Mouse (Mus musculus) limb, embryonic 12.5 days (tissue): ENCODE measurements around the gene Steap3. TPM values are rescaled to one million over a fixed set of nuclear protein-coding genes. Genes with fewer than 3 reads are reported as not detected.

Experiments
- ATAC-seq: fragments of 200-750 bp; cut with Nextera tagmentation; 2 replicates; pipeline ENCODE4 v1.8.0; 2017; ENCODE audit warnings: low read depth, moderate TSS enrichment; ENCODE audit not compliant: insufficient number of reproducible peaks, insufficient read depth, low FRiP score, low TSS enrichment
- H3K27ac ChIP-seq: fragments of 300-500 bp; sonication (generic); 2 replicates; pipeline ENCODE4 v1.5.1; 2016; ENCODE audit warnings: mild to moderate bottlenecking, moderate library complexity
- H3K27me3 ChIP-seq: fragments of 300-500 bp; sonication (generic); 2 replicates; pipeline ENCODE4 v1.6.1; 2016; ENCODE audit warnings: mild to moderate bottlenecking, moderate library complexity
- H3K36me3 ChIP-seq: fragments of 300-500 bp; sonication (generic); 2 replicates; pipeline ENCODE4 v1.6.1; 2016; ENCODE audit warnings: mild to moderate bottlenecking, moderate library complexity
- H3K4me1 ChIP-seq: fragments of 300-500 bp; sonication (generic); replicated peaks from 2 replicates; pipeline ENCODE4 v1.6.1; 2016
- H3K4me2 ChIP-seq: fragments of 300-500 bp; sonication (generic); 2 replicates; pipeline ENCODE4 v1.6.1; 2016; ENCODE audit warnings: mild to moderate bottlenecking, moderate library complexity
- H3K4me3 ChIP-seq: fragments of 300-500 bp; sonication (generic); replicated peaks from 2 replicates; pipeline ENCODE4 v1.5.1; 2016; ENCODE audit warnings: mild to moderate bottlenecking
- H3K9ac ChIP-seq: fragments of 300-500 bp; sonication (generic); replicated peaks from 2 replicates; pipeline ENCODE4 v1.6.1; 2016; ENCODE audit warnings: mild to moderate bottlenecking, moderate library complexity
- H3K9me3 ChIP-seq: fragments of 300-500 bp; sonication (generic); 2 replicates; pipeline ENCODE4 v1.6.1; 2016; ENCODE audit warnings: mild to moderate bottlenecking, moderate library complexity
- WGBS: fragments of 180-500 bp; shearing (Covaris S2); methylation state at CpG from one replicate; pipeline ENCODE4 v1.1.7; 2016; 5-methylcytosine and 5-hydroxymethylcytosine counted together
- polyA plus RNA-seq: library from polyadenylated mRNA; unstranded; fragments of >200 nt; fragmentation: Nextera tagmentation; extraction: Ambion mirVana; gene quantifications from 2 replicates; pipeline ENCODE4 v1.2.1, GENCODE M21; 2016

The Steap3 gene
- polyA plus RNA-seq, 1 experiment from 2014 or later = 3.9 TPM

GRCm38 (mm10) chr1:120270115-120270514, 2.4 kb downstream of the Steap3 start:
- no peak for ATAC-seq
- no peak overlapping the region for H3K4me3 ChIP-seq

DNA sequence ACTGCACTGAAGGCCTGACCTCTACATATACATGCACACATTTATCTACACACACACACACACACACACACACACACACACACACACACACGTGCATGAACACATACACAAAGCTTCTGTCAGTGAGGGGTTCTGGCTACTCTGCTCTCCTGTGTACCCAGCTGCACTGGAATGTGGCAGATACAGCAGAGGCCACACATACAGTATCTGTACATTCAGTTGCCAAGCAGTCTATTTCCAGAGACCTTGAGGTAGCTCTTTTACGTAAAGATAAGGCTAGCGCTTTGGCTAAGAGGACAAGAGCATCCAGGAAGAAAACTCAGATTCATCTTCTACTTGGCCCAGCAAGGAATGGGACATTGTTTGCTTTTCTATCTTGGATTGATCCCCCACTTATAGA, 4.9 kb downstream of the Steap3 start:
- H3K4me2 ChIP-seq = no peak overlapping the region
- ATAC-seq = no peak
- no peaks in the 10 kb centered on the region for H3K27me3 ChIP-seq
- peaks cover 39% of the 10 kb centered on the region for H3K4me1 ChIP-seq
- no peak overlapping the region for H3K9ac ChIP-seq
- 84% methylated on average over 3 of the region's 3 CpGs for WGBS
- no peak overlapping the region for H3K27ac ChIP-seq
- H3K9me3 ChIP-seq = no peaks in the 10 kb centered on the region
- no peaks in the 10 kb centered on the region for H3K36me3 ChIP-seq
- no peak overlapping the region for H3K4me3 ChIP-seq

More at GRCm38 (mm10) chr1:120270115-120270514, 2.4 kb downstream of the Steap3 start:
- no peak overlapping the region for H3K9ac ChIP-seq
- no peak overlapping the region for H3K27ac ChIP-seq
- H3K36me3 ChIP-seq = no peaks in the 10 kb centered on the region
- H3K4me1 ChIP-seq = peaks cover 17% of the 10 kb centered on the region
- 72% methylated on average over 7 of the region's 7 CpGs for WGBS
- no peak overlapping the region for H3K4me2 ChIP-seq
- H3K27me3 ChIP-seq = no peaks in the 10 kb centered on the region
- peaks cover 5% of the 10 kb centered on the region; the same call in 1 of the 2 replicates for H3K9me3 ChIP-seq

DNA sequence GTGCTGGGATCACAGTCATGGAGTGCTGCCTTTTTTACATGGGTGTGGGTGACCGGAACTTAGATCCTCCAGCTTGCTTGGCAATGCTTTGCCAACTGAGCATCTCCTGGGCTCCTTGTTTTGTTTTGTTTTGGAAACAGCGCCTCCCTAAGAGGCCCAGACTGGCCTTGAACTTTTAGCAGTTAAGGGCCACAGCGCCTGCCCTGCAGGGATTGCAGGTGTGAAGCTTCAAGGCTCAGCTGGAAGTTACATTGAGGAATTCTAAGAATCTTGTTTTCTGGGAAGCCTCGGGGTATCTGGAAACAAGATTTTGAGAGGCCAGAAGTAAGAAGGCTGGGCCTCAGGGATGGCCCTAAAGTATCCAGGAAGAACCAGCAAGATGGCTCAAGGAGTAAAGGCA, 6.0 kb downstream of the Steap3 start:
- Histone ChIP-seq H3K9ac (no peak overlapping the region), H3K4me2 (no peak overlapping the region), H3K27ac (no peak overlapping the region), H3K36me3 (no peaks in the 10 kb centered on the region), H3K4me3 (no peak overlapping the region), H3K27me3 (no peaks in the 10 kb centered on the region), H3K9me3 (no peaks in the 10 kb centered on the region), H3K4me1 (peaks cover 43% of the 10 kb centered on the region)
- ATAC-seq = no peak
- 44% methylated on average over 4 of the region's 4 CpGs for WGBS

DNA sequence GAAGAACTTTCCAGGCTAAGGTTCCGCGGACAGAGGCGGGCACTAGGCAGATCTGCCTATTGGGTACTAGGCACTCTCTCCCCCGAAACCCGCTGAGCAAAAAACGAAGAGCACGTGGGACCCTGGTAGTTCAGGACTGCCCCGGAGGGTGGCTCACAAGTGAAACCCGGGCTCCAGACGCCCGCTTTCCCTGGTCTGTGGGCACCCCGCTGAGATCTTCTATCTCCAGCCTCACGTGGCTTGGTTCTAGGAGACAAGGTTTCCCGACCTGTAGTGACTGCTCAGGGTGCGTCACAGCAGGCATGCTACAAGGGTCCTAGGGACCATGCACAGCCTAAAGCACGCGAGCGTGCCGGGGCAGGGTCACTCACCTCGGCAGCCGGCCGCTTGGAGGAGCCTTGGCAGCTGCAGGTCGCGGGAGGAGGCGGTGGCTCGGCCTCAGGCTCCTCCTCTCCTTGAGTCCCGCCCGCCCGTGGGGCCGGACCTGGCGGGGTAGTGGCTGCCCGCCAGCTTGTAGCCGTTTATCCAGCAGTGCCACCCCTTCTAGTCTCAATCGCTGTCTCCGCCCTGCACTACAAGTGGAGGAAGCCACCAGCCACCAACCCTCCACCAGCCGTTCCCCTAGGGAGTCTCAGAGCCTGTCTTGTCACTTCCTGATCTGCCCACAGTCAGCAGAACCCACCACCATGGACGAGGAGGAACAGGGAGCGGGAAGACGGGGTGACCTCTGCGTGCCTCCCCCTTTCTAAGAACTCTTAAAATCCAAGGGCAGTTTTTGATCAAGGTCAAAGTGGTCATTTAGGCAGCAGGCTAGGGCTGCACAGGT, 7.4 kb downstream of the Steap3 start:
- Histone ChIP-seq H3K9ac (peak overlapping the region; percentile 58), H3K4me1 (peaks cover 43% of the 10 kb centered on the region), H3K4me2 (peak overlapping the region; percentile 98), H3K9me3 (no peaks in the 10 kb centered on the region), H3K27me3 (no peaks in the 10 kb centered on the region), H3K27ac (no peak overlapping the region), H3K4me3 (peak overlapping the region; percentile 52), H3K36me3 (no peaks in the 10 kb centered on the region)
- peak; percentile 75 for ATAC-seq
- 2% methylated on average over 37 of the region's 40 CpGs for WGBS

DNA sequence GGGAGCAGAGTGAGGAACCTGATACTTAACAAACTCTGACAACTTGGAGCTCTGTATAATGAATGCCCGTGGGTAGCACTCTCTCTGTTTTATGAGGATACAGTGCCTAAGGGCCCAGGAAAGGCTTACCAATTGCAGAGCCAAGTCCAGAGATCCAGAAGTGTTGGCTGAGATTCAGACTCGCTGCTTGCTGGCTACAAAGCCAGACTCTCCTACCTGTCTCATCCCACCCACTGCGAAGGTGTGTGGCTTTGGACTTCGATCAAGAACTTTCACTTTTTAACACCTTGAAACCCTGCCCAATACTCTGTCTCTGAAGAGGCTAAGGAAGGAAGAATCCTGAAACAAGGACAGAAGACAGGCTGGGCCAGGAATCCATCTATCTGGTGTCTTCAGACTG, 9.3 kb downstream of the Steap3 start:
- WGBS = 59% methylated on average over 4 of the region's 4 CpGs
- no peak overlapping the region for H3K9ac ChIP-seq
- H3K27me3 ChIP-seq = no peaks in the 10 kb centered on the region
- H3K4me1 ChIP-seq = peaks cover 54% of the 10 kb centered on the region
- ATAC-seq = no peak
- no peak overlapping the region for H3K4me2 ChIP-seq
- H3K27ac ChIP-seq = no peak overlapping the region
- no peak overlapping the region for H3K4me3 ChIP-seq
- H3K9me3 ChIP-seq = no peaks in the 10 kb centered on the region
- no peaks in the 10 kb centered on the region for H3K36me3 ChIP-seq

DNA sequence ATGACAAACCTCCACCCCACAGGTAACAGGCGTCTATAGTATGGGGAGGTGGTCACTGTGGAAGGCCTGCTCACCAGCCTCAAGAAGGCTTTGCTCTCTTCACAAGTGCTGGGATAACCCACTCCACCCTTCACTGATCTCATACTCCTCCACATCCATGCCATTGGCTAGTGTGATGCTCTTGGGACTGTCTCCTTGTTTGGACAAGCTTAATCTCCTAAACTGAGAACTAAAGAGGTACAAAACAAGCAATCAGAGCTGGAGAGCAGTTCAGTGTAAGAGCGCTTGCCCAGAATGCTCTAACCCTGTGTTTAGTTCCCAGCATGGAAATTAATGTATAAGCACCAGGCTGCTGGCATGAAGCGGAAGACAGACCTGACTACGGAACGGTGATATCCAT, 11.3 kb downstream of the Steap3 start:
- no peak overlapping the region for H3K4me2 ChIP-seq

DNA sequence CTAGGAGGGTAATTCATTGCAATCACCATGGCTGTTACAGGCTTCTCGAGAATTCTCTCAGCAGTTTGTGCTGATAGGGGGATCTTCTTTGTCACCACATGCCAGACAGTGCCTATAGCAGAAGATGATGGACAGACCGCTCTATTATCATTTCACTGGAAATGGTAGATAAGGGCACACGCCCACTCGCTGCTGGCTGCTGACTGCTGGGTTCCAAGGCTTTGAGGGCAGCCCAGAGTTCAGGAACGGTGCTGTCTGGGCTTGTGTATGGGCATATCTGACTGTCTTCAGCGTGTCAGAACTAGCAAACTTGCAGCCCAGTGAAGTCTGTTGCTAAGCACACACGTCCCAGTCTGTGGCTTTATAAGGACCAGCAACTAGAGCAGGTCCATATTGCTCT, 13.3 kb downstream of the Steap3 start:
- Histone ChIP-seq H3K9me3 (no peaks in the 10 kb centered on the region), H3K4me3 (no peak overlapping the region), H3K27ac (no peak overlapping the region), H3K4me1 (peaks cover 30% of the 10 kb centered on the region), H3K27me3 (no peaks in the 10 kb centered on the region), H3K36me3 (no peaks in the 10 kb centered on the region), H3K4me2 (no peak overlapping the region), H3K9ac (no peak overlapping the region)
- 75% methylated on average over 7 of the region's 7 CpGs for WGBS
- no peak for ATAC-seq

More for the DNA sequence above, 11.3 kb downstream of the Steap3 start:
- no peaks in the 10 kb centered on the region for H3K27me3 ChIP-seq
- no peak overlapping the region for H3K9ac ChIP-seq
- WGBS = 98% methylated on average over 5 of the region's 5 CpGs
- no peak overlapping the region for H3K4me3 ChIP-seq
- no peaks in the 10 kb centered on the region for H3K9me3 ChIP-seq
- ATAC-seq = no peak
- H3K36me3 ChIP-seq = no peaks in the 10 kb centered on the region
- peaks cover 48% of the 10 kb centered on the region for H3K4me1 ChIP-seq
- H3K27ac ChIP-seq = no peak overlapping the region

- Histone ChIP-seq H3K36me3 (no peaks in the 10 kb centered on the region), H3K9me3 (no peaks in the 10 kb centered on the region), H3K27ac (no peak overlapping the region), H3K4me2 (peak overlapping the region; percentile 9), H3K4me1 (peaks cover 26% of the 10 kb centered on the region), H3K27me3 (no peaks in the 10 kb centered on the region), H3K9ac (no peak overlapping the region), H3K4me3 (no peak overlapping the region)
- no peak for ATAC-seq
- 20% methylated on average over 9 of the region's 9 CpGs for WGBS
Measured at GRCm38 (mm10) chr1:120258744-120259143, 13.8 kb downstream of the Steap3 start.

DNA sequence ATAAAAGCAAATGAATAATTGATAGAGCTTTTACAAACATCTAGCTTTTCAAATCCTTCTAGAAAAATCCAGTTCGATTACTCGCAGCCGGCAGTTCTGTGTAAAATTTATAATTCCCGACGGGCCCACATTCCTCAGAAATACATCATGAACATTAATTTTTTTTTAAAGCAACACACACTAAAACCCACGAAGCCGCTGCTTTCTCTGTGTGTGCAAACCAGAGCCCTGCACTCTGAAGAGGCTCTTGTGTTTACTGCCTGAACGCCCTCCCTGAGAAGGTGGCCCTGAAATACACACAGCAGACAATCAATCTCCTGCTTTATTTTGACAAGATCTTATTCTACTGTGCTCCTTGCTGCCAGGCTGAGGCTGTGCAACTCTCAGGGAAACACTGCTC, 14.3 kb downstream of the Steap3 start:
- 60% methylated on average over 8 of the region's 8 CpGs for WGBS
- ATAC-seq = no peak
- Histone ChIP-seq H3K4me1 (peaks cover 21% of the 10 kb centered on the region), H3K27me3 (no peaks in the 10 kb centered on the region), H3K36me3 (no peaks in the 10 kb centered on the region), H3K9ac (no peak overlapping the region), H3K4me2 (peak overlapping the region; percentile 9), H3K4me3 (no peak overlapping the region), H3K9me3 (no peaks in the 10 kb centered on the region), H3K27ac (0 out of 2 replicates have a peak overlapping the region, but pooled peaks have one; percentile 43)

- 93% methylated on average over 6 of the region's 6 CpGs for WGBS
- no peak for ATAC-seq
- H3K27me3 ChIP-seq = no peaks in the 10 kb centered on the region
- no peak overlapping the region for H3K4me3 ChIP-seq
- 0 out of 2 replicates have a peak, but pooled peaks cover 2% of the 10 kb centered on the region for H3K9me3 ChIP-seq
- H3K4me1 ChIP-seq = peaks cover 6% of the 10 kb centered on the region
- H3K4me2 ChIP-seq = no peak overlapping the region
- H3K27ac ChIP-seq = no peak overlapping the region
- no peak overlapping the region for H3K9ac ChIP-seq
- H3K36me3 ChIP-seq = no peaks in the 10 kb centered on the region
Measured at GRCm38 (mm10) chr1:120253751-120254150, 18.8 kb downstream of the Steap3 start.

- Histone ChIP-seq H3K4me3 (no peak overlapping the region), H3K9me3 (0 out of 2 replicates have a peak, but pooled peaks cover 2% of the 10 kb centered on the region), H3K4me2 (no peak overlapping the region), H3K27ac (no peak overlapping the region), H3K9ac (no peak overlapping the region), H3K36me3 (no peaks in the 10 kb centered on the region), H3K4me1 (no peaks in the 10 kb centered on the region), H3K27me3 (no peaks in the 10 kb centered on the region)
- 84% methylated on average over 7 of the region's 7 CpGs for WGBS
- ATAC-seq = no peak
Measured at GRCm38 (mm10) chr1:120252519-120253160, 19.9 kb downstream of the Steap3 start.
